8 mouse cellular contexts compared by ENCODE assay signal in genomic region chr11:79738725-79739558, GRCm38 (mm10).
DNase-seq lines count a peak whose midpoint lies in the region; ATAC-seq and TF ChIP-seq lines count a peak whose summit lies in the region.

No protein-coding gene starts in this region.

- peak; percentile 50 for DNase-seq in urinary bladder, postnatal 14 days (ENCODE audit: low spot score)
- DNase-seq in urinary bladder, adult 2 months (ENCODE audit: low spot score): no peak
- DNase-seq in forebrain, postnatal 0 days: peak; percentile 35
- peak; percentile 49 for DNase-seq in limb, embryonic 11.5 days (ENCODE audit: low spot score)
- DNase-seq in midbrain, postnatal 0 days (ENCODE audit: low spot score): peak; percentile 43
- DNase-seq in c-Kit-positive CD71-positive TER-119-positive erythroid progenitor cells, embryonic 14.5 days (ENCODE audit: low spot score): no peak

- WGBS in forebrain, postnatal 0 days: 60% methylated on average over 19 of the region's 19 CpGs
- WGBS in limb, embryonic 11.5 days: 74% methylated on average over 19 of the region's 19 CpGs
- WGBS in midbrain, postnatal 0 days: 65% methylated on average over 19 of the region's 19 CpGs

- H3K4me2 ChIP-seq in forebrain, postnatal 0 days (ENCODE audit: low read depth): no peak overlapping the region
- H3K4me2 ChIP-seq in limb, embryonic 11.5 days (ENCODE audit: low read depth, severe bottlenecking): no peak overlapping the region
- no peak overlapping the region for H3K4me2 ChIP-seq in midbrain, postnatal 0 days (ENCODE audit: low read depth, low read length, poor library complexity, severe bottlenecking)

- H3K4me3 ChIP-seq in forebrain, postnatal 0 days (ENCODE audit: low read depth, low read length): no peak overlapping the region
- no peak overlapping the region for H3K4me3 ChIP-seq in limb, embryonic 11.5 days (ENCODE audit: low read depth, low read length)
- H3K4me3 ChIP-seq in midbrain, postnatal 0 days (ENCODE audit: low read depth, low read length): no peak overlapping the region

- H3K27ac ChIP-seq in forebrain, postnatal 0 days (ENCODE audit: low read depth, low read length): 0 out of 2 replicates have a peak overlapping the region, but pooled peaks have one; percentile 15
- H3K27ac ChIP-seq in limb, embryonic 11.5 days (replicated peaks; ENCODE audit: low read depth, low read length): peak overlapping the region; percentile 74; the same call in 1 of the 2 replicates
- no peak overlapping the region for H3K27ac ChIP-seq in midbrain, postnatal 0 days (ENCODE audit: low read depth, low read length)

- no peaks in the 10 kb centered on the region for H3K36me3 ChIP-seq in forebrain, postnatal 0 days (ENCODE audit: insufficient read depth)
- no peaks in the 10 kb centered on the region for H3K36me3 ChIP-seq in limb, embryonic 11.5 days (ENCODE audit: control insufficient read depth, insufficient read depth, low read length)
- no peaks in the 10 kb centered on the region for H3K36me3 ChIP-seq in midbrain, postnatal 0 days (ENCODE audit: insufficient read depth, low read length)

- TF ChIP-seq CTCF in forebrain, postnatal 0 days (IDR thresholded peaks at IDR 0.05; ENCODE audit: low read depth): no peak
- TF ChIP-seq CTCF in midbrain, postnatal 0 days (IDR thresholded peaks at IDR 0.05): no peak

- H3K9me3 ChIP-seq in forebrain, postnatal 0 days (ENCODE audit: low read length): no peaks in the 10 kb centered on the region
- H3K9me3 ChIP-seq in limb, embryonic 11.5 days (ENCODE audit: control insufficient read depth, low read length): no peaks in the 10 kb centered on the region
- H3K9me3 ChIP-seq in midbrain, postnatal 0 days (ENCODE audit: low read length): no peaks in the 10 kb centered on the region

- no peaks in the 10 kb centered on the region for H3K27me3 ChIP-seq in forebrain, postnatal 0 days (ENCODE audit: insufficient read depth, low read length)
- no peaks in the 10 kb centered on the region for H3K27me3 ChIP-seq in limb, embryonic 11.5 days (ENCODE audit: control insufficient read depth, insufficient read depth, low read length)
- no peaks in the 10 kb centered on the region for H3K27me3 ChIP-seq in midbrain, postnatal 0 days (ENCODE audit: insufficient read depth, low read length)

- ATAC-seq in forebrain, postnatal 0 days: peak; percentile 50
- peak; percentile 84 to 89 for ATAC-seq in hematopoietic stem cell, adult 5-6 weeks (replicated peaks in 1 of 2; ENCODE audit: insufficient read depth in 1 of 2, low FRiP score in 2 of 2, low TSS enrichment in 1 of 2, low read depth in 1 of 2, poor library complexity in 2 of 2, severe bottlenecking in 2 of 2)
- peak; percentile 44; the same call in 1 of the 2 replicates for ATAC-seq in limb, embryonic 11.5 days (ENCODE audit: insufficient number of reproducible peaks, low FRiP score, low TSS enrichment, low read depth)
- no peak for ATAC-seq in midbrain, postnatal 0 days (ENCODE audit: low FRiP score)
- no peak for ATAC-seq in megakaryocyte, adult 5-6 weeks (ENCODE audit: poor library complexity, severe bottlenecking)

- no peak overlapping the region for H3K9ac ChIP-seq in forebrain, postnatal 0 days
- no peak overlapping the region for H3K9ac ChIP-seq in limb, embryonic 11.5 days (ENCODE audit: low read length)
- no peak overlapping the region for H3K9ac ChIP-seq in midbrain, postnatal 0 days (replicated peaks; ENCODE audit: low read length, poor library complexity, severe bottlenecking)

- peaks cover 8% of the 10 kb centered on the region; the same call in 1 of the 2 replicates for H3K4me1 ChIP-seq in forebrain, postnatal 0 days (ENCODE audit: insufficient read depth)
- H3K4me1 ChIP-seq in limb, embryonic 11.5 days (ENCODE audit: control insufficient read depth, insufficient read depth, low read length): peaks cover 2% of the 10 kb centered on the region; the same call in 1 of the 2 replicates
- H3K4me1 ChIP-seq in midbrain, postnatal 0 days (ENCODE audit: insufficient read depth, low read length): peaks cover 3% of the 10 kb centered on the region

Comparison
In these comparisons a context has a peak if more than half of its experiments do, and no peak if none do; other contexts are left out.
1. DNase-seq: peak in urinary bladder, postnatal 14 days (single experiment), forebrain, postnatal 0 days (single experiment), limb, embryonic 11.5 days (single experiment) and midbrain, postnatal 0 days (single experiment); none in urinary bladder, adult 2 months (single experiment) and c-Kit-positive CD71-positive TER-119-positive erythroid progenitor cells, embryonic 14.5 days (single experiment).
2. ATAC-seq: peak in forebrain, postnatal 0 days (single experiment), hematopoietic stem cell, adult 5-6 weeks (2 of 2) and limb, embryonic 11.5 days (single experiment); none in midbrain, postnatal 0 days (single experiment) and megakaryocyte, adult 5-6 weeks (single experiment).